Mouse (Mus musculus) CH12.LX (cell line): ENCODE measurements around the gene Itpk1. TPM values are rescaled to one million over a fixed set of nuclear protein-coding genes. Genes with fewer than 3 reads are reported as not detected.

Source experiments
- DNase-seq: peaks from one replicate; pipeline ENCODE4 v3.0.0-alpha.2; 2013; ENCODE audit errors: extremely low read depth
- H3K27ac ChIP-seq: 2 replicates; pipeline ENCODE4 v1.5.1; 2012; ENCODE audit warnings: low read depth, mild to moderate bottlenecking, control low read depth, moderate library complexity; ENCODE audit not compliant: insufficient read depth
- H3K27me3 ChIP-seq: replicated peaks from 2 replicates; pipeline ENCODE3; 2012; ENCODE audit warnings: inconsistent platforms
- H3K36me3 ChIP-seq, 2 experiments: replicated peaks in 1 of 2; 2 replicates each; pipeline versions ENCODE3 to v1.6.1; 2012; ENCODE audit warnings: inconsistent platforms in 1 of 2, low read length in 1 of 2, mild to moderate bottlenecking in 1 of 2, mixed read lengths in 1 of 2, moderate library complexity in 1 of 2; ENCODE audit not compliant: control insufficient read depth in 1 of 2, insufficient read depth in 1 of 2
- H3K4me1 ChIP-seq, 2 experiments: 2 replicates each; pipeline ENCODE4 v1.6.1; 2012; ENCODE audit warnings: inconsistent platforms in 1 of 2, moderate library complexity in 1 of 2; ENCODE audit not compliant: insufficient read depth in 2 of 2, control insufficient read depth in 1 of 2
- H3K4me2 ChIP-seq: 2 replicates; pipeline ENCODE4 v1.6.1; 2012; ENCODE audit warnings: low read depth, mild to moderate bottlenecking, control low read depth; ENCODE audit not compliant: poor library complexity, insufficient read depth, severe bottlenecking
- H3K4me3 ChIP-seq, 3 experiments: fragments of 150-350 bp in 1 of 3; sonication (generic) in 1 of 3; replicated peaks in 1 of 3; 2 replicates each; pipeline versions ENCODE3 to v1.5.1; 2011 to 2012; ENCODE audit warnings: low read depth in 2 of 3, low read length in 2 of 3, mild to moderate bottlenecking in 2 of 3, moderate library complexity in 2 of 3, control low read depth in 1 of 3, improper control_type of control experiment in 1 of 3, inconsistent platforms in 1 of 3, mixed read lengths in 1 of 3; ENCODE audit not compliant: poor library complexity in 1 of 3
- H3K79me2 ChIP-seq: replicated peaks from 2 replicates; pipeline ENCODE4 v1.6.1; 2012; ENCODE audit warnings: mild to moderate bottlenecking, moderate library complexity; ENCODE audit not compliant: control insufficient read depth, poor library complexity, insufficient read depth, severe bottlenecking; ENCODE audit errors: extremely low read depth
- H3K9ac ChIP-seq: 2 replicates; pipeline ENCODE4 v1.6.1; 2012; ENCODE audit warnings: low read depth, mild to moderate bottlenecking, control low read depth, moderate library complexity; ENCODE audit not compliant: insufficient read depth
- H3K9me3 ChIP-seq: replicated peaks from 2 replicates; pipeline ENCODE3; 2012; ENCODE audit warnings: low read length, inconsistent platforms, mixed read lengths
- BHLHE40 ChIP-seq: IDR thresholded peaks from 2 replicates; pipeline ENCODE4 v1.6.1; 2011; ENCODE audit warnings: mild to moderate bottlenecking, low read depth, low read length, improper control_type of control experiment
- CTCF ChIP-seq, 2 experiments: IDR thresholded peaks in 1 of 2; conservative IDR thresholded peaks in 1 of 2; 2 replicates each; pipeline ENCODE4 v1.5.1; 2011 to 2012; ENCODE audit warnings: low read depth in 2 of 2, low read length in 2 of 2, improper control_type of control experiment in 1 of 2, inconsistent platforms in 1 of 2, mild to moderate bottlenecking in 1 of 2, moderate library complexity in 1 of 2
- E2F4 ChIP-seq: IDR thresholded peaks from 2 replicates; pipeline ENCODE4 v1.6.1; 2011; ENCODE audit warnings: low read depth, low read length, improper control_type of control experiment; ENCODE audit not compliant: insufficient replicate concordance
- ELF1 ChIP-seq: IDR thresholded peaks from 2 replicates; pipeline ENCODE4 v1.6.1; 2014; ENCODE audit warnings: low read depth, mild to moderate bottlenecking, inconsistent platforms, low read length, improper control_type of control experiment
- ETS1 ChIP-seq: conservative IDR thresholded peaks from 2 replicates; pipeline ENCODE4 v1.6.1; 2012; ENCODE audit warnings: low read depth, mild to moderate bottlenecking, inconsistent platforms, low read length, improper control_type of control experiment, moderate library complexity
- GABPA ChIP-seq: IDR thresholded peaks from 2 replicates; pipeline ENCODE4 v1.6.1; 2012; ENCODE audit warnings: low read depth, low read length, improper control_type of control experiment, inconsistent platforms; ENCODE audit not compliant: insufficient replicate concordance
- IRF4 ChIP-seq: IDR thresholded peaks from 2 replicates; pipeline ENCODE4 v1.6.1; 2014; ENCODE audit warnings: low read depth, mild to moderate bottlenecking, inconsistent platforms, low read length, improper control_type of control experiment
- JUN ChIP-seq: IDR thresholded peaks from 2 replicates; pipeline ENCODE4 v1.6.1; 2011; ENCODE audit warnings: low read depth, mild to moderate bottlenecking, low read length, improper control_type of control experiment, moderate library complexity; ENCODE audit not compliant: insufficient read depth
- MAX ChIP-seq: IDR thresholded peaks from 2 replicates; pipeline ENCODE4 v1.6.1; 2011; ENCODE audit warnings: low read length, improper control_type of control experiment
- MYC ChIP-seq: IDR thresholded peaks from 2 replicates; pipeline ENCODE4 v1.6.1; 2011; ENCODE audit warnings: low read depth, mild to moderate bottlenecking, improper control_type of control experiment, low read length
- POLR2A ChIP-seq: IDR thresholded peaks from 2 replicates; pipeline ENCODE4 v1.6.1; 2011; ENCODE audit warnings: low read depth, mild to moderate bottlenecking, improper control_type of control experiment, low read length
- RAD21 ChIP-seq: IDR thresholded peaks from 2 replicates; pipeline ENCODE4 v1.6.1; 2011; ENCODE audit warnings: low read depth, mild to moderate bottlenecking, low read length, improper control_type of control experiment, moderate library complexity
- SIN3A ChIP-seq: IDR thresholded peaks from 2 replicates; pipeline ENCODE4 v1.6.1; 2012; ENCODE audit warnings: low read length, improper control_type of control experiment, inconsistent platforms
- SMC3 ChIP-seq: IDR thresholded peaks from 2 replicates; pipeline ENCODE4 v1.6.1; 2011; ENCODE audit warnings: low read depth, low read length, improper control_type of control experiment
- TBP ChIP-seq: conservative IDR thresholded peaks from 2 replicates; pipeline ENCODE4 v1.6.1; 2011; ENCODE audit warnings: low read depth, low read length, improper control_type of control experiment
- TCF12 ChIP-seq: IDR thresholded peaks from 2 replicates; pipeline ENCODE4 v1.6.1; 2014; ENCODE audit warnings: low read depth, mild to moderate bottlenecking, inconsistent platforms, low read length, improper control_type of control experiment
- USF1 ChIP-seq: IDR thresholded peaks from 2 replicates; pipeline ENCODE4 v1.6.1; 2014; ENCODE audit warnings: low read depth, mild to moderate bottlenecking, inconsistent platforms, low read length, improper control_type of control experiment
- ZKSCAN1 ChIP-seq: IDR thresholded peaks from 2 replicates; pipeline ENCODE4 v1.6.1; 2012; ENCODE audit warnings: low read depth, inconsistent platforms, low read length, improper control_type of control experiment, borderline replicate concordance
- dilution Hi-C: fragments of 300-500 bp; cut with MboI; formaldehyde crosslinking; loops from 2 replicates; pipeline ENCODE4 v1.14.3; 2020; ENCODE audit warnings: low sequenced_read_pairs; ENCODE audit not compliant: extremely low pct_unique_long_range_greater_than_20kb, extremely low pct_ligation_motif_present
- in situ Hi-C: fragments of 300-500 bp; cut with MboI; formaldehyde crosslinking; loops from 3 replicates; pipeline ENCODE4 v1.14.3; 2019; ENCODE audit warnings: low sequenced_read_pairs, low pct_ligation_motif_present, low pct_unique_long_range_greater_than_20kb, mixed read lengths
- polyA plus RNA-seq: library from polyadenylated mRNA; unstranded; fragments of >175 nt; gene quantifications from 2 replicates; pipeline ENCODE4 v1.2.1, GENCODE M21; 2012; ENCODE audit warnings: low read depth; ENCODE audit not compliant: insufficient read length
- total RNA-seq, 2 experiments: library from RNA; depleted of rRNA; stranded (reverse); fragments of 300-350 nt in 1 of 2; fragments of >200 nt in 1 of 2; gene quantifications; 2 replicates each; pipeline ENCODE4 v1.2.3; 2012 to 2014

The Itpk1 gene
- total and polyA plus RNA-seq, 3 experiments, result 14.0 to 25.1 (median 19.2) TPM

- no peak overlapping the region for H3K4me2 ChIP-seq
Measured at GRCm38 (mm10) chr12:102565086-102565485, 139.6 kb downstream of the Itpk1 start.

GRCm38 (mm10) chr12:102557372-102557771 lies 147.4 kb downstream of the Itpk1 start:
- Histone ChIP-seq H3K36me3 (no peaks in the 10 kb centered on the region), H3K9ac (no peak overlapping the region), H3K9me3 (no peaks in the 10 kb centered on the region), H3K79me2 (no peaks in the 10 kb centered on the region), H3K4me1 (peaks cover 2 to 14% of the 10 kb centered on the region in 2 experiments; a peak in 2 of 4 replicates), H3K4me3 (no peak overlapping the region), H3K27me3 (peaks cover 15% of the 10 kb centered on the region), H3K4me2 (no peak overlapping the region), H3K27ac (no peak overlapping the region)
- DNase-seq, result no peak
- in situ Hi-C loops, result no loop called here
- dilution Hi-C loops, result no loop called here
- TF ChIP-seq IRF4, result no peak
- no peak for TF ChIP-seq SMC3
- TF ChIP-seq GABPA, result no peak
- no peak for TF ChIP-seq E2F4
- TF ChIP-seq USF1, result no peak
- no peak for TF ChIP-seq ETS1
- no peak for TF ChIP-seq SIN3A
- TF ChIP-seq TBP, result no peak
- TF ChIP-seq POLR2A, result no peak
- TF ChIP-seq BHLHE40, result no peak
- TF ChIP-seq RAD21, result no peak
- no peak for TF ChIP-seq CTCF (conservative IDR thresholded peaks at IDR 0.05 in 1 of 2, IDR thresholded peaks at IDR 0.05 in 1 of 2; ENCODE audit: low read depth in 2 of 2, low read length in 2 of 2)
- no peak for TF ChIP-seq ELF1
- no peak for TF ChIP-seq ZKSCAN1
- TF ChIP-seq JUN, result no peak
- TF ChIP-seq MYC, result no peak
- TF ChIP-seq MAX, result no peak

More at GRCm38 (mm10) chr12:102565086-102565485, 139.6 kb downstream of the Itpk1 start:
- no peak overlapping the region for H3K27ac ChIP-seq
- in situ Hi-C loops (no loop called here), dilution Hi-C loops (no loop called here)
- H3K4me1 ChIP-seq, result peaks cover 6 to 48% of the 10 kb centered on the region in 2 experiments; a peak in 3 of 4 replicates
- H3K79me2 ChIP-seq, result no peaks in the 10 kb centered on the region
- no peak overlapping the region for H3K4me3 ChIP-seq
- H3K9me3 ChIP-seq, result no peaks in the 10 kb centered on the region
- TF ChIP-seq POLR2A (no peak), TCF12 (no peak), SMC3 (no peak), JUN (no peak)
- H3K36me3 ChIP-seq, result peaks cover 10 to 22% of the 10 kb centered on the region in 2 experiments
- no peak overlapping the region for H3K9ac ChIP-seq
- no peak for DNase-seq
- no peaks in the 10 kb centered on the region for H3K27me3 ChIP-seq
